Mouse (Mus musculus): ENCODE data around the gene Abca2. TPM values are rescaled to one million over a fixed set of nuclear protein-coding genes. Genes with fewer than 3 reads are reported as not detected.

Abca2 gene
- 33.3 TPM for polyA plus RNA-seq (2014; fragmentation: Illumina TruSeq; extraction: RNeasy Lipid Tissue Mini Kit (QIAGEN cat#74804); ENCODE audit: low read depth, low replicate concordance)

GRCm38 (mm10) chr2:25428442-25429236 lies at the start of gene Abca2:
TSS of gene Abca2 (plus strand) at chr2:25428703.

GRCm38 (mm10) chr2:25395721-25396596 lies 32.5 kb upstream of the Abca2 start, which contains the start of gene Entpd2:
TSS of gene Entpd2 (plus strand) at chr2:25395874.

GRCm38 (mm10) chr2:25399051-25399450 lies 29.5 kb upstream of the Abca2 start, which contains the start of gene Npdc1:
TSS of gene Npdc1 (plus strand) at chr2:25399351.

GRCm38 (mm10) chr2:25422587-25423410 lies 5.7 kb upstream of the Abca2 start, which contains the start of gene Fut7:
TSS of gene Fut7 (plus strand) at chr2:25423267.

GRCm38 (mm10) chr2:25456205-25456953 lies 27.9 kb downstream of the Abca2 start, which contains the start of gene Clic3:
TSS of gene Clic3 (plus strand) at chr2:25456838.

GRCm38 (mm10) chr2:25460551-25461309 lies 32.2 kb downstream of the Abca2 start, which contains the start of gene Paxx:
TSS of gene Paxx (minus strand) at chr2:25461094.

GRCm38 (mm10) chr2:25469969-25470368 lies 41.5 kb downstream of the Abca2 start, which contains the start of gene Ptgds:
TSS of gene Ptgds (minus strand) at chr2:25470046.

GRCm38 (mm10) chr2:25493476-25493961 lies 65.0 kb downstream of the Abca2 start, which contains the start of gene Lcn12:
TSS of gene Lcn12 (minus strand) at chr2:25493911.

Other genes starting within 250 kb of the Abca2 start
- 9.5 TPM for gene Nrarp, start 247.9 kb upstream of the Abca2 start, polyA plus RNA-seq (2014; fragmentation: Illumina TruSeq; extraction: RNeasy Lipid Tissue Mini Kit (QIAGEN cat#74804); ENCODE audit: low read depth, low replicate concordance)
- 4.8 TPM for gene Tor4a, start 231.8 kb upstream of the Abca2 start, polyA plus RNA-seq (2014; fragmentation: Illumina TruSeq; extraction: RNeasy Lipid Tissue Mini Kit (QIAGEN cat#74804); ENCODE audit: low read depth, low replicate concordance)
- gene Nelfb, start 217.2 kb upstream of the Abca2 start, polyA plus RNA-seq (2014; fragmentation: Illumina TruSeq; extraction: RNeasy Lipid Tissue Mini Kit (QIAGEN cat#74804); ENCODE audit: low read depth, low replicate concordance) = 34.5 TPM
- not detected for gene Stpg3, start 214.1 kb upstream of the Abca2 start, polyA plus RNA-seq (2014; fragmentation: Illumina TruSeq; extraction: RNeasy Lipid Tissue Mini Kit (QIAGEN cat#74804); ENCODE audit: low read depth, low replicate concordance)
- not detected for gene Fam166a, start 210.0 kb upstream of the Abca2 start, polyA plus RNA-seq (2014; fragmentation: Illumina TruSeq; extraction: RNeasy Lipid Tissue Mini Kit (QIAGEN cat#74804); ENCODE audit: low read depth, low replicate concordance)
- gene Tubb4b, start 204.0 kb upstream of the Abca2 start, polyA plus RNA-seq (2014; fragmentation: Illumina TruSeq; extraction: RNeasy Lipid Tissue Mini Kit (QIAGEN cat#74804); ENCODE audit: low read depth, low replicate concordance) = 275 TPM
- not detected for gene Slc34a3, start 194.3 kb upstream of the Abca2 start, polyA plus RNA-seq (2014; fragmentation: Illumina TruSeq; extraction: RNeasy Lipid Tissue Mini Kit (QIAGEN cat#74804); ENCODE audit: low read depth, low replicate concordance)
- gene Rnf224, start 191.9 kb upstream of the Abca2 start, polyA plus RNA-seq (2014; fragmentation: Illumina TruSeq; extraction: RNeasy Lipid Tissue Mini Kit (QIAGEN cat#74804); ENCODE audit: low read depth, low replicate concordance) = not detected
- gene Rnf208, start 186.4 kb upstream of the Abca2 start, polyA plus RNA-seq (2014; fragmentation: Illumina TruSeq; extraction: RNeasy Lipid Tissue Mini Kit (QIAGEN cat#74804); ENCODE audit: low read depth, low replicate concordance) = not detected
- gene Cysrt1, start 186.3 kb upstream of the Abca2 start, polyA plus RNA-seq (2014; fragmentation: Illumina TruSeq; extraction: RNeasy Lipid Tissue Mini Kit (QIAGEN cat#74804); ENCODE audit: low read depth, low replicate concordance) = not detected
- 6.4 TPM for gene AL732309.1, start 181.8 kb upstream of the Abca2 start, polyA plus RNA-seq (2014; fragmentation: Illumina TruSeq; extraction: RNeasy Lipid Tissue Mini Kit (QIAGEN cat#74804); ENCODE audit: low read depth, low replicate concordance)
- 9.8 TPM for gene Tmem203, start 173.3 kb upstream of the Abca2 start, polyA plus RNA-seq (2014; fragmentation: Illumina TruSeq; extraction: RNeasy Lipid Tissue Mini Kit (QIAGEN cat#74804); ENCODE audit: low read depth, low replicate concordance)
- gene Tprn, start 166.1 kb upstream of the Abca2 start, polyA plus RNA-seq (2014; fragmentation: Illumina TruSeq; extraction: RNeasy Lipid Tissue Mini Kit (QIAGEN cat#74804); ENCODE audit: low read depth, low replicate concordance) = 3.3 TPM
- 49.1 TPM for gene Ssna1, start 156.3 kb upstream of the Abca2 start, polyA plus RNA-seq (2014; fragmentation: Illumina TruSeq; extraction: RNeasy Lipid Tissue Mini Kit (QIAGEN cat#74804); ENCODE audit: low read depth, low replicate concordance)
- 42.7 TPM for gene Anapc2, start 156.2 kb upstream of the Abca2 start, polyA plus RNA-seq (2014; fragmentation: Illumina TruSeq; extraction: RNeasy Lipid Tissue Mini Kit (QIAGEN cat#74804); ENCODE audit: low read depth, low replicate concordance)
- gene Tmem210, start 140.6 kb upstream of the Abca2 start, polyA plus RNA-seq (2014; fragmentation: Illumina TruSeq; extraction: RNeasy Lipid Tissue Mini Kit (QIAGEN cat#74804); ENCODE audit: low read depth, low replicate concordance) = not detected
- not detected for gene Lrrc26, start 138.8 kb upstream of the Abca2 start, polyA plus RNA-seq (2014; fragmentation: Illumina TruSeq; extraction: RNeasy Lipid Tissue Mini Kit (QIAGEN cat#74804); ENCODE audit: low read depth, low replicate concordance)
- gene Grin1, start 109.5 kb upstream of the Abca2 start, polyA plus RNA-seq (2014; fragmentation: Illumina TruSeq; extraction: RNeasy Lipid Tissue Mini Kit (QIAGEN cat#74804); ENCODE audit: low read depth, low replicate concordance) = not detected
- 21.4 TPM for gene Man1b1, start 96.4 kb upstream of the Abca2 start, polyA plus RNA-seq (2014; fragmentation: Illumina TruSeq; extraction: RNeasy Lipid Tissue Mini Kit (QIAGEN cat#74804); ENCODE audit: low read depth, low replicate concordance)
- gene Dpp7, start 72.3 kb upstream of the Abca2 start, polyA plus RNA-seq (2014; fragmentation: Illumina TruSeq; extraction: RNeasy Lipid Tissue Mini Kit (QIAGEN cat#74804); ENCODE audit: low read depth, low replicate concordance) = 6.7 TPM
- gene Uap1l1, start 63.0 kb upstream of the Abca2 start, polyA plus RNA-seq (2014; fragmentation: Illumina TruSeq; extraction: RNeasy Lipid Tissue Mini Kit (QIAGEN cat#74804); ENCODE audit: low read depth, low replicate concordance) = 8.8 TPM
- not detected for gene Sapcd2, start 56.4 kb upstream of the Abca2 start, polyA plus RNA-seq (2014; fragmentation: Illumina TruSeq; extraction: RNeasy Lipid Tissue Mini Kit (QIAGEN cat#74804); ENCODE audit: low read depth, low replicate concordance)
- gene Entpd2, start 32.8 kb upstream of the Abca2 start, polyA plus RNA-seq (2014; fragmentation: Illumina TruSeq; extraction: RNeasy Lipid Tissue Mini Kit (QIAGEN cat#74804); ENCODE audit: low read depth, low replicate concordance) = 16.2 TPM
- 36.7 TPM for gene Npdc1, start 29.4 kb upstream of the Abca2 start, polyA plus RNA-seq (2014; fragmentation: Illumina TruSeq; extraction: RNeasy Lipid Tissue Mini Kit (QIAGEN cat#74804); ENCODE audit: low read depth, low replicate concordance)
- gene Fut7, start 5.4 kb upstream of the Abca2 start, polyA plus RNA-seq (2014; fragmentation: Illumina TruSeq; extraction: RNeasy Lipid Tissue Mini Kit (QIAGEN cat#74804); ENCODE audit: low read depth, low replicate concordance) = not detected
- 1.3 TPM for gene Clic3, start 28.1 kb downstream of the Abca2 start, polyA plus RNA-seq (2014; fragmentation: Illumina TruSeq; extraction: RNeasy Lipid Tissue Mini Kit (QIAGEN cat#74804); ENCODE audit: low read depth, low replicate concordance)
- 27.9 TPM for gene Paxx, start 32.4 kb downstream of the Abca2 start, polyA plus RNA-seq (2014; fragmentation: Illumina TruSeq; extraction: RNeasy Lipid Tissue Mini Kit (QIAGEN cat#74804); ENCODE audit: low read depth, low replicate concordance)
- 1,706 TPM for gene Ptgds, start 41.3 kb downstream of the Abca2 start, polyA plus RNA-seq (2014; fragmentation: Illumina TruSeq; extraction: RNeasy Lipid Tissue Mini Kit (QIAGEN cat#74804); ENCODE audit: low read depth, low replicate concordance)
- not detected for gene Lcn12, start 65.2 kb downstream of the Abca2 start, polyA plus RNA-seq (2014; fragmentation: Illumina TruSeq; extraction: RNeasy Lipid Tissue Mini Kit (QIAGEN cat#74804); ENCODE audit: low read depth, low replicate concordance)
- gene Fbxw5, start 72.0 kb downstream of the Abca2 start, polyA plus RNA-seq (2014; fragmentation: Illumina TruSeq; extraction: RNeasy Lipid Tissue Mini Kit (QIAGEN cat#74804); ENCODE audit: low read depth, low replicate concordance) = 77.7 TPM
- gene C8g, start 73.0 kb downstream of the Abca2 start, polyA plus RNA-seq (2014; fragmentation: Illumina TruSeq; extraction: RNeasy Lipid Tissue Mini Kit (QIAGEN cat#74804); ENCODE audit: low read depth, low replicate concordance) = 4.2 TPM
- gene Traf2, start 118.2 kb downstream of the Abca2 start, polyA plus RNA-seq (2014; fragmentation: Illumina TruSeq; extraction: RNeasy Lipid Tissue Mini Kit (QIAGEN cat#74804); ENCODE audit: low read depth, low replicate concordance) = 13.2 TPM
- 280 TPM for gene Edf1, start 129.1 kb downstream of the Abca2 start, polyA plus RNA-seq (2014; fragmentation: Illumina TruSeq; extraction: RNeasy Lipid Tissue Mini Kit (QIAGEN cat#74804); ENCODE audit: low read depth, low replicate concordance)
- gene Mamdc4, start 146.1 kb downstream of the Abca2 start, polyA plus RNA-seq (2014; fragmentation: Illumina TruSeq; extraction: RNeasy Lipid Tissue Mini Kit (QIAGEN cat#74804); ENCODE audit: low read depth, low replicate concordance) = 1.7 TPM
- 91.0 TPM for gene Phpt1, start 146.5 kb downstream of the Abca2 start, polyA plus RNA-seq (2014; fragmentation: Illumina TruSeq; extraction: RNeasy Lipid Tissue Mini Kit (QIAGEN cat#74804); ENCODE audit: low read depth, low replicate concordance)
- gene Ajm1, start 153.1 kb downstream of the Abca2 start, polyA plus RNA-seq (2014; fragmentation: Illumina TruSeq; extraction: RNeasy Lipid Tissue Mini Kit (QIAGEN cat#74804); ENCODE audit: low read depth, low replicate concordance) = 0.08 TPM
- gene Rabl6, start 179.8 kb downstream of the Abca2 start, polyA plus RNA-seq (2014; fragmentation: Illumina TruSeq; extraction: RNeasy Lipid Tissue Mini Kit (QIAGEN cat#74804); ENCODE audit: low read depth, low replicate concordance) = 77.4 TPM
- gene Ccdc183, start 189.0 kb downstream of the Abca2 start, polyA plus RNA-seq (2014; fragmentation: Illumina TruSeq; extraction: RNeasy Lipid Tissue Mini Kit (QIAGEN cat#74804); ENCODE audit: low read depth, low replicate concordance) = not detected
- gene Tmem141, start 193.3 kb downstream of the Abca2 start, polyA plus RNA-seq (2014; fragmentation: Illumina TruSeq; extraction: RNeasy Lipid Tissue Mini Kit (QIAGEN cat#74804); ENCODE audit: low read depth, low replicate concordance) = 55.1 TPM
- 4.1 TPM for gene Fcna, start 199.3 kb downstream of the Abca2 start, polyA plus RNA-seq (2014; fragmentation: Illumina TruSeq; extraction: RNeasy Lipid Tissue Mini Kit (QIAGEN cat#74804); ENCODE audit: low read depth, low replicate concordance)
- gene Lcn8, start 224.4 kb downstream of the Abca2 start, polyA plus RNA-seq (2014; fragmentation: Illumina TruSeq; extraction: RNeasy Lipid Tissue Mini Kit (QIAGEN cat#74804); ENCODE audit: low read depth, low replicate concordance) = not detected
- not detected for gene Lcn5, start 229.2 kb downstream of the Abca2 start, polyA plus RNA-seq (2014; fragmentation: Illumina TruSeq; extraction: RNeasy Lipid Tissue Mini Kit (QIAGEN cat#74804); ENCODE audit: low read depth, low replicate concordance)
- not detected for gene Lcn6, start 248.1 kb downstream of the Abca2 start, polyA plus RNA-seq (2014; fragmentation: Illumina TruSeq; extraction: RNeasy Lipid Tissue Mini Kit (QIAGEN cat#74804); ENCODE audit: low read depth, low replicate concordance)

All from heart, adult 10 weeks (tissue).